Mouse (Mus musculus): ENCODE measurements around the gene Per2. TPM values are rescaled to one million over a fixed set of nuclear protein-coding genes. Genes with fewer than 3 reads are reported as not detected.

Per2 gene
- polyA plus RNA-seq, 1 experiment from 2014 or later, result 7.3 TPM

DNA sequence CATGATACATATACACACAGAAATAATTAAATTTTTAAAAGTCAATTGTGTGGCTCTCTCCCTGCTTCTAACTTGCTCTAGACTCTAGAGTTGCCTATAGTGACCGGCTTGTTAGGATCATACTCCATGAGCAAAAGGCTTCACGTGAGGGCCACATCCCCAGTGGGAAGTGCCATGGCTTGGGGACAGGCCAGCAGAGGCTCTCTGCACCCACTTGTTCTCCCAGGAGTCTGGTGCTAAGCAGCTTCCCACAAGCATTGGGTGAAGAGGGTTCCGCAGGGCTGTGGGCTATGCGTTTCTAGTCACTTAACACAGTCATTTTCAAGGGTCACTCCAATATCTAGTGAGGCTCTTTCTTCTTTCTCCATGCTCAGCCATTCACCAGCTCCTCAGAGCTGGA lies 2.0 kb downstream of the Per2 start:
- Histone ChIP-seq H3K4me1 (ENCODE audit: insufficient read depth, low read depth, low read length) (peaks cover 47% of the 10 kb centered on the region), H3K27me3 (replicated peaks; ENCODE audit: insufficient read depth, low read length) (no peaks in the 10 kb centered on the region), H3K4me3 (ENCODE audit: low read depth, low read length) (peak overlapping the region; percentile 83), H3K4me2 (replicated peaks; ENCODE audit: low read depth, low read length) (peak overlapping the region; percentile 74), H3K27ac (ENCODE audit: low read length) (peak overlapping the region; percentile 98), H3K9ac (replicated peaks; ENCODE audit: low read depth) (peak overlapping the region; percentile 39; the same call in 1 of the 2 replicates), H3K36me3 (ENCODE audit: insufficient read depth, low read length) (no peaks in the 10 kb centered on the region), H3K9me3 (ENCODE audit: low read length) (no peaks in the 10 kb centered on the region)
- 49% methylated on average over 4 of the region's 4 CpGs for WGBS
- ATAC-seq (peak; percentile 9), DNase-seq (ENCODE audit: low spot score) (peak; percentile 79)
- TF ChIP-seq EP300 (IDR thresholded peaks at IDR 0.05), result 0 out of 2 replicates have a peak, but pooled peaks have one; percentile 24
- TF ChIP-seq CTCF (IDR thresholded peaks at IDR 0.05), result no peak

DNA sequence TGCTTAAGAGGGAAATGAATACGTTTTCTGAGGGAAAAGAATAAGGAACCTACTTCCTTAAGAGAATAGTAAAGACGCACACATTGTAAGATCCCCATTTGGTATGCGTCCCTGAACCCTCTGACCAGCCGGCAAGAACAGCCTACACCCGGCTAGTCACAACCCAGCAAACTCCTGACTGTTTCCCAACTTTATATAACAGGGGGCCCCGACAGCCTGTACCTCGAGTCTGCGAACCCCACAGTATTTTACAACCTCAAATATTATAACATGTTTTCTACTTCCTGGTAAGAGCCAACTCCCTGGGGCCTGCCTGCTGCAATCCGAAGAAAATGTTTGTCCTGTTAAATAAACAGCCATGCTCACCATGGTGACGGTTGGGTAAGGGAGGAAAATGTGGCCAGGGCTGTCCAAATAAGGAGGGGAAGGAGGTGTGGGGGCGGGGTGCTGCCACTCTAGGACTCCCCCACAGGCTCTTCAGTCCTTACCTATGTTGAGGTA lies 2.8 kb downstream of the Per2 start:
- TF ChIP-seq CTCF (IDR thresholded peaks at IDR 0.05) (no peak), EP300 (IDR thresholded peaks at IDR 0.05) (peak; percentile 68; the same call in 1 of the 2 replicates)
- Histone ChIP-seq H3K9ac (replicated peaks; ENCODE audit: low read depth) (peak overlapping the region; percentile 36), H3K27ac (ENCODE audit: low read length) (peak overlapping the region; percentile 98), H3K9me3 (ENCODE audit: low read length) (no peaks in the 10 kb centered on the region), H3K27me3 (replicated peaks; ENCODE audit: insufficient read depth, low read length) (no peaks in the 10 kb centered on the region), H3K4me3 (ENCODE audit: low read depth, low read length) (peak overlapping the region; percentile 15; the same call in 1 of the 2 replicates), H3K36me3 (ENCODE audit: insufficient read depth, low read length) (no peaks in the 10 kb centered on the region), H3K4me2 (replicated peaks; ENCODE audit: low read depth, low read length) (peak overlapping the region; percentile 74), H3K4me1 (ENCODE audit: insufficient read depth, low read depth, low read length) (peaks cover 53% of the 10 kb centered on the region)
- WGBS, result 8% methylated on average over 11 of the region's 11 CpGs
- ATAC-seq (peak; percentile 34), DNase-seq (ENCODE audit: low spot score) (peak; percentile 98)

DNA sequence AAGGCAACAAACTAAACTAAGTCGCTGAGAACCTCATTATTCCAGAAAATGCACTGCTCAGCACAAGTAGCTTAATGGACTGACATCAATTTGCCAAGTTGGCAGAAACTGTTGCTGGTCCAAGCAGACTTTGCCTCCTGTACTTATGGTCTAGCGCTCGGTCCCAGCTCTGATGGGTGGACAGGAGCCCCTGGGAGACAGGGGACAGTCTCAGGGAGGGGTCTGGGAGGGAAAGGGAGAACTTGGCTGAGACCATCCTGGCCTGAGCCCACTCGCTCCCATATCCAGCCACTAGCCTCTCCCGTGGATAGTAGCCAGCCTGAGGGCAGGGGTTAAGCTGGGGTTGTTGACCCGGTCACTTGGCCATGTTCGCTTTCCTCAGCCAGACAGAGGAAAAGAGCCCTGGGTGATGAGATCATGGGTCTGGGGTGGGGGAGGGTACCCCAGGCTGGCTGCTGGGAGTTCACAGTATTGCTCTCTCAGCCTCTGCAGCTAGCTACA lies 3.4 kb downstream of the Per2 start:
- peak; percentile 77 for DNase-seq (ENCODE audit: low spot score)
- peak overlapping the region; percentile 15; the same call in 1 of the 2 replicates for H3K4me3 ChIP-seq (ENCODE audit: low read depth, low read length)
- peak; percentile 3; the same call in 1 of the 2 replicates for ATAC-seq
- no peaks in the 10 kb centered on the region for H3K27me3 ChIP-seq (replicated peaks; ENCODE audit: insufficient read depth, low read length)
- no peak for TF ChIP-seq CTCF (IDR thresholded peaks at IDR 0.05)
- TF ChIP-seq EP300 (IDR thresholded peaks at IDR 0.05), result no peak
- H3K9ac ChIP-seq (replicated peaks; ENCODE audit: low read depth), result peak overlapping the region; percentile 36
- 13% methylated on average over 7 of the region's 7 CpGs for whole genome bisulfite sequencing
- peak overlapping the region; percentile 74 for H3K4me2 ChIP-seq (replicated peaks; ENCODE audit: low read depth, low read length)
- peaks cover 53% of the 10 kb centered on the region for H3K4me1 ChIP-seq (ENCODE audit: insufficient read depth, low read depth, low read length)
- H3K36me3 ChIP-seq (ENCODE audit: insufficient read depth, low read length), result no peaks in the 10 kb centered on the region
- H3K27ac ChIP-seq (ENCODE audit: low read length), result peak overlapping the region; percentile 98
- no peaks in the 10 kb centered on the region for H3K9me3 ChIP-seq (ENCODE audit: low read length)

DNA sequence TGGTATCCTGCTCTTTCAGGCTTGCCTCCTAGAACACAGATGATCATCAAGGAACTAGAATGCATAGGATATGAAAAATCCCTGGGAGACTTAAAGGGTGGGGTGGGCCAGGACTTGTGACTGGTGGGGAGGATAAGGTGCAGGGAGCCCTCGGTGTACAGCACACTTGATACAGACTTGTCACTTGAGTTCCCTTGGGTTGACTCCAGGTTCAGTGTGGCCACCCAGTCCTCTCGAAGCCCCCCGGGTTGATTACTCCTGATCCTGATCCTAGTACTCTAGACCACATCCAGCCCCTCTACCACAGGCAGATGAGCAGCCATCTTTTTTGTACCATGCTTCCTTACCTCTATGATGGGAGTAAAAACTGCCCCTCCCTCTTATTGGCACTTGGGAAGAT lies 4.2 kb downstream of the Per2 start:
- Histone ChIP-seq H3K9ac (replicated peaks; ENCODE audit: low read depth) (no peak overlapping the region), H3K4me2 (replicated peaks; ENCODE audit: low read depth, low read length) (peak overlapping the region; percentile 74; the same call in 1 of the 2 replicates), H3K4me1 (ENCODE audit: insufficient read depth, low read depth, low read length) (peaks cover 51% of the 10 kb centered on the region), H3K27ac (ENCODE audit: low read length) (peak overlapping the region; percentile 98), H3K27me3 (replicated peaks; ENCODE audit: insufficient read depth, low read length) (no peaks in the 10 kb centered on the region), H3K36me3 (ENCODE audit: insufficient read depth, low read length) (peaks cover 7% of the 10 kb centered on the region), H3K4me3 (ENCODE audit: low read depth, low read length) (no peak overlapping the region), H3K9me3 (ENCODE audit: low read length) (no peaks in the 10 kb centered on the region)
- WGBS, result 63% methylated on average over 3 of the region's 3 CpGs
- ATAC-seq (no peak), DNase-seq (ENCODE audit: low spot score) (no peak)
- TF ChIP-seq CTCF (IDR thresholded peaks at IDR 0.05), result no peak
- no peak for TF ChIP-seq EP300 (IDR thresholded peaks at IDR 0.05)

DNA sequence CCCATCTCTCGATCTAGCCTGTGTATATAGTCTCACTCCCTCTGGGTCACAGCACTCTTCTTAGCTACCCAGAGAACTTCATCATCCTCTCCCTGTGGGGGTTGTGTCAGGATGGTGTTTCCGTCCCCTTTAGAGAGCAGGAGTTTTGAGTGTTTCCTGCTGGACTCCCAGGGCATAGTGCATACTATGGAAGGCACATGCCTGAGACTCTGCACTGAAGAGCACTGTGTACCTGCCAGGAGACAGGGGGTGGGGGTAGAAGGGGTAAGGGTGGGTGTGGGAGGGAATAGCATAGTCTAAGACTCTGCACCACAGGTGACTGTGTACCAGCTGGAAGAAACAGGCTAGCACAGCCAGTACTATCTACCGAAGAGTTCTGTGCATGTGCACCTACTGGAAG lies 4.8 kb downstream of the Per2 start:
- peak overlapping the region; percentile 98 for H3K27ac ChIP-seq (ENCODE audit: low read length)
- H3K4me2 ChIP-seq (replicated peaks; ENCODE audit: low read depth, low read length), result 0 out of 2 replicates have a peak overlapping the region, but pooled peaks have one; percentile 11
- no peaks in the 10 kb centered on the region for H3K9me3 ChIP-seq (ENCODE audit: low read length)
- DNase-seq (ENCODE audit: low spot score) (peak; percentile 61), ATAC-seq (peak; percentile 8)
- peaks cover 50% of the 10 kb centered on the region for H3K4me1 ChIP-seq (ENCODE audit: insufficient read depth, low read depth, low read length)
- H3K27me3 ChIP-seq (replicated peaks; ENCODE audit: insufficient read depth, low read length), result no peaks in the 10 kb centered on the region
- no peak overlapping the region for H3K4me3 ChIP-seq (ENCODE audit: low read depth, low read length)
- 50% methylated on average over 3 of the region's 3 CpGs for WGBS
- no peak for TF ChIP-seq CTCF (IDR thresholded peaks at IDR 0.05)
- TF ChIP-seq EP300 (IDR thresholded peaks at IDR 0.05), result no peak
- H3K36me3 ChIP-seq (ENCODE audit: insufficient read depth, low read length), result peaks cover 12% of the 10 kb centered on the region
- H3K9ac ChIP-seq (replicated peaks; ENCODE audit: low read depth), result no peak overlapping the region

DNA sequence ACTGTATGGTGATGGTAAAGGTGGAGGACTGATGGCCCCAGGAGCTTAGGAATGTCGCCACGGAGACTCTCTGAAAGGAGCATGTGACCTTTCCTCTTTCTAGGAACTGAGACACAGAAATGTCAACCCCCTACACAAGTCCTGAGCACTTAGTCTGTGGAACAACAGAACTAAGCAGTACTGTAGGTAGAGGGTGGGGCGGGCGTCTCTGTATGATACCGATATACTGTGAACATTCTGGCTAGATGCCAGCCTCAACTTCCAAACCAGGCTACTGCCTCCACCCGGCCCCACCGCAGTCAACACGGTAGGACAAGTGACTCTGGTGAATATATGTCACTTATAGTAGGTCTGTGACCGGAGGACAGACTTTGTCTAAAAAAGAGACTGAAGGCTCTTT lies 5.2 kb downstream of the Per2 start:
- TF ChIP-seq CTCF (IDR thresholded peaks at IDR 0.05) (no peak), EP300 (IDR thresholded peaks at IDR 0.05) (0 out of 2 replicates have a peak, but pooled peaks have one; percentile 5)
- Histone ChIP-seq H3K9ac (replicated peaks; ENCODE audit: low read depth) (no peak overlapping the region), H3K4me3 (ENCODE audit: low read depth, low read length) (no peak overlapping the region), H3K36me3 (ENCODE audit: insufficient read depth, low read length) (peaks cover 17% of the 10 kb centered on the region), H3K9me3 (ENCODE audit: low read length) (no peaks in the 10 kb centered on the region), H3K27me3 (replicated peaks; ENCODE audit: insufficient read depth, low read length) (no peaks in the 10 kb centered on the region), H3K4me1 (ENCODE audit: insufficient read depth, low read depth, low read length) (peaks cover 50% of the 10 kb centered on the region), H3K27ac (ENCODE audit: low read length) (peak overlapping the region; percentile 98), H3K4me2 (replicated peaks; ENCODE audit: low read depth, low read length) (0 out of 2 replicates have a peak overlapping the region, but pooled peaks have one; percentile 11)
- 60% methylated on average over 9 of the region's 9 CpGs for WGBS
- DNase-seq (ENCODE audit: low spot score) (peak; percentile 57), ATAC-seq (no peak)
